Mouse (Mus musculus) heart, adult 8-10 months (tissue): ENCODE measurements around the gene Lpcat4. TPM values are rescaled to one million over a fixed set of nuclear protein-coding genes. Genes with fewer than 3 reads are reported as not detected.

ENCODE experiments used
- DNase-seq: peaks from one replicate; pipeline ENCODE4 v3.0.0; 2022; ENCODE audit warnings: low spot score
- total RNA-seq, 4 experiments: library from RNA; stranded (reverse); gene quantifications; 2 replicates each; pipeline ENCODE4 v1.2.4; 2022

The Lpcat4 gene
- 1 to 10 TPM; 2.6 to 3.6 (median 2.8) TPM for total RNA-seq

- DNase-seq: peak; percentile 85
Observed at GRCm38 (mm10) chr2:112239212-112239934, at the start of gene Lpcat4. Gene Lpcat4 (plus strand): TSS chr2:112239468.

- DNase-seq: peak; percentile 45
Observed at GRCm38 (mm10) chr2:112196859-112197258, 42.4 kb upstream of the Lpcat4 start.

GRCm38 (mm10) chr2:112203056-112203455 is 36.2 kb upstream of the Lpcat4 start:
- DNase-seq: no peak

DNA sequence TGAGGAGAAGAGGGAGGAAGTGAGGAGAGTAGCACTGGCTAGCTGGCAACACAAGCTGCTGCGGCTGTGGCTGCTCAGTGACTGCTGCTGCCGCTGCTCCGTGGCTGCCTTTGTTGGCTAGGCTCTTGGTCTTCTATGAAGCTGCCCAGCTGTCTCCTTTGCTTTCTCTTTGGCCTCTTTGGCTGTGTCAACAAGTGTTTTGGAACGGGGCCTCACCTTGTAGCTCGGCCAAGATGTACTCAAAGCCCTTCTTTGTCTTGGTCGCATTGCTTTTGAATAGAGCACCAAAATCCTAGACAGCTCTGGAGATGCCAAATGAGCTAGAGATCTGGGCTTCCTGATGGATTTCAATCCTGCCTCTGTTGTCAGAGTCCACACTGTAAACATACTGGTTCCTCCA is 29.1 kb upstream of the Lpcat4 start:
- peak; percentile 62 for DNase-seq

DNA sequence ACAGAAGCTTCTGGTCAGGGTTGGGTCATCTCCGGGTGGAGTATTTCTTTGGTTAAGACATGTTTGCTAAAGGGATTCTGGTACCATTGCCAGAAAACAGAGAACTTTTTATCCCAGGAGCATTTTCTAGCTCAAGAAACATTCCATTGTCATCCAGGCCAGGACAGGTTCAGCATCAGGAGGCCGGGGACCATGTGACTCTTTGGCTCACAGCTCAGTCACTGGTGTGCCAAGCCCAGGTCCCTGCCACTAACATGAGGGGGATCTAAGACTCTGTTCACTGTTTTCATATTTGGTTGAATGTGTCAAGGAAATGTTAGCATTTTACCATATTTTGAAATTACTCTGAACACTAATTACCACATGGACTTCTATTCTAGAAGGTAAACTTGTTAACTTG is 28.6 kb upstream of the Lpcat4 start:
- DNase-seq: no peak

GRCm38 (mm10) chr2:112215977-112216376 is 23.3 kb upstream of the Lpcat4 start:
- no peak for DNase-seq

DNA sequence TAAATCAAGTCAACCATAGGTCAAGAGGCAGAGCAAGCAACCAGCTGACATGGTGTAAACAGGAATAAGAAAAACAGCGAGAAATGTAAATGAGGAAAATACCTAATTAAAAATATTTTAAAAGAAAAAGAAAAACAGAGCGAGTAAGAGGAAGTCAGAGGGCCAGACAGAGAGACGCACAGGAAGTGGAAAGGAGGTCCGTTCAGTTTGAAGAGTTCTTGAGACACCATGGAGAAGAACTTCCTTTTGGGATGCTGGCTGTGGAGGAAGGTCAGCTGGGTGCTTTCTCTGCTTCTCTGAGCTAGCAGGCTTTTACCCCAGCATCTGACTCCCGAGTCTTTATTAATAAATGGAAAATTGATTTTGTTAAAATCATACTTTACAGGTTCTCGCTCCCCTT is 21.7 kb upstream of the Lpcat4 start:
- no peak for DNase-seq

GRCm38 (mm10) chr2:112220880-112221279 is 18.4 kb upstream of the Lpcat4 start:
- DNase-seq: no peak

DNA sequence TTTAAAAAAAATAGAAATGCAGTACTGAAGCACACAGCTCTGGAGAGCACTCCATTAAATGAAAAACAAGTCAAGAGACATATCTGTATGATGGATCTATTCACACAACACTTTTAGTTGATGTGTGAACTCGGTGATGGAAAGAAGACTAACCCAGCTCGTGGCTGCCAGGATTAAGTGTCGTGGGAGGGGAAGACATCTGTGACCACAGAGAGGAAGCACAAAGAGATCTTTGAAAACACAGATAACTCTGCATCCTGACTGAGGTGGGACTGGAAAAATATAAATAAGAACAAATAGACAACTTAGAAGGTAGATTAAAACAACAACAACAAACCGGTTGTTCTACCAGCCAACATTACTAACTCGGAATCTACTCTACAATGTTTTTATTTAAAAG is 16.7 kb upstream of the Lpcat4 start:
- DNase-seq: no peak

DNA sequence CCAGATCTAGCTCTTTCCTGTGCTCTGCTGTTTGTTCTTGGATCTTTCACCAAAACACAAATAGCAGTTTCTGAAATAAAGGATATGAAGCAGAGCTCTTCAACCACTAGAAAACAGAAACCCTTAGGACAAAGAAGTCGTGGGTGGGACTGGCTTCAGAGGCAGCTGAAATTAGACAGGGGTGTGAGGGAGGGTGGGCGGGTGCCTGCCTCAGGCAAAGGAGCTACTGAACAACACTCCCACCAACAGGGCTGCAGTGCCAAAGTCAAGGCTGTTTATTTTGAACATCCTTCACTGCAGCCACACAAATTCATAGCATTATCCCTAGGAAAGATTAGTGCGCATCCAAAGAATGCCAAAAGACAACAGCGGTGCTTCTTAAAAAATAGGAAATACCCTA is 14.9 kb upstream of the Lpcat4 start:
- no peak for DNase-seq

GRCm38 (mm10) chr2:112232623-112233022 is 6.6 kb upstream of the Lpcat4 start:
- DNase-seq: no peak

DNA sequence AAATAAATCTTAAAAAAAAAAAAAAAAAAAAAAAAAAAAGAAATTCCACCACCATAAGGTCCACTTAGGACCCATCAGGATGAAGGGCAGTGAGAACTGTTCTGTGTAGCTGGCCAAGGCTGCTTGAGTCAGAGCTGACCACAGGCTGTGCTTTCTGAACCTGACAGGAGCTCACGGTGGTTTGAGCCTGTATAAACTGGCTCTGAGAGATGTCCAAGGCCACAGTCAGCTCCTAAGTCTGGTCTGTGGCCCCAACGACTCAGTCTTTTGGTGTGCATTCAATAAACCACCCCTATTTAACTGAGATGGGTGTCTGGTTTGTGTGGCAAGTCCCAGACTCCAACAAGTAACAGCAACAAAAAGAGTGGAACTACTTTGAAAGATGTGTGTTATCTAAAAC is 2.6 kb upstream of the Lpcat4 start:
- DNase-seq: no peak

DNA sequence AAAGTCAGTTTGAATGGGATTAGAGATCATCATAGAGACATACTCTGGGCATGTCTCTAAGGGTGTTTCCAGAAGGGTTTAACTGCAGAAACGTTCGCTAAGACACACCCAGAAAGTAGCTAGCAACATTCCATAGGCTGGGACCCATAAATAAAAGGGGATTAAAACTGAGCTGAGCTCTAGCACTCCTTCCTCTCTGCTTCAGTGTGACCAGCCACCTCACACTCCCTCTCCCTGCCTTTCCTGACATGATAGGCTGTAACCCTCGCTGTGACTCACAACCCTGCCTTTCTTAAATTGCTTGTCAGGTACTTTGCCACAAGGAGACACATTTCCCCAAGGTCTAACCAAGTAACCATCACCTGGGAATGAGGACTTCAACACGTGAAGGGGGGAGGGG is 1.3 kb upstream of the Lpcat4 start:
- DNase-seq: no peak

DNA sequence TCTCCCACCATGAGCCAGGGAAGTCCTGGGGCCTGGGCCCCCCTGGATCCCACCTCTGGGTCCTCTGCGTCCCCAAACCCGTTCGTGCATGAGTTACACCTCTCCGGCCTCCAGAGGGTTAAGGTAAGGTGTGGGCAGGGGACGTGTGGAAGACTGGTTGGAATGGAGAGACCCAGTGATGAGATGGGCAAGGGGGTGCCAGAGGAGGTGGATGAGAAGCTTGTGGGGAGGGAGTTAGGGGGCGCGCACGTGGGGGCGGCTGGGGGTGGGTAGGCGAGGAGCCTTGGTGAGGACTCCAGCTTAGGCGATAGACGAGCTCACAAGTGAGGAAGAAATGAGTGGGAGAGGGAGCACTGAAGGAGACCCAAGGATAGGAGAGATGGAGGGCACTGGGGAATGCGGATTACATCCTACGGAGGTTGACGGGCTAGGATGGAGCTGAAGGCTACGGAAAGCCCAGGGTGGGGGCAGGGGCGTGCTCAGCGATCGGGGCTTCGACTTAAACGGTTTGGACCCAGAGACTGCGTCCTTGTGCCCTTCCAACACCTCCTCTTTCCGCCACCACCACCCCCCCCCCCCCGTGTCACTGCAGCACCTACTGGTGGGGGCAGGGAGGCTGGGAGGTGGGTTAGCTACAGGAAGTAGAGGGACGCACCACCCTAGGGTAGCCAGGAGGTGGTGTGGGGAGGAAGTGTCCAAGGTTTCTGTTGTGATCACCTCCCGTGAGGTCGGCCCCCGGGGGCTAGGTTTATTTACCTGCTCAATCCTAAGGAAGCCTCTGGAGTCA is 860 bp downstream of the Lpcat4 start:
- DNase-seq: no peak

DNA sequence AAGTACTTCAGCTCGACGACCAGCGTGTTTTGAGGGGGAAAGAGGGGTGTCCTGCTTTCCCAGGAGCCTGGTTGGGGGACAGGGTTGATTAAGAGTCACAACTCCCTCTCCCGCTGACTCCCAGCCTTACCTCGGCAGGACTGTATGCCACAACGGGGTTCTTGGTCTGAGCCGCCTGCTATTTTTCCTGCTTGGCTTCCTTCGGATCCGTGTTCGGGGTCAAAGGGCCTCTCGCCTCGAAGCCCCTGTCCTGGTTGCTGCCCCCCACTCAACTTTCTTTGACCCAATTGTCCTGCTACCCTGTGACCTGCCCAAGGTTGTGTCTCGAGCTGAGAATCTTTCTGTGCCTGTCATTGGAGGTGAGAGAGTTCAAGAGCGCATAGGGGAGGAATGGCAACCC is 2.5 kb downstream of the Lpcat4 start:
- DNase-seq: no peak

DNA sequence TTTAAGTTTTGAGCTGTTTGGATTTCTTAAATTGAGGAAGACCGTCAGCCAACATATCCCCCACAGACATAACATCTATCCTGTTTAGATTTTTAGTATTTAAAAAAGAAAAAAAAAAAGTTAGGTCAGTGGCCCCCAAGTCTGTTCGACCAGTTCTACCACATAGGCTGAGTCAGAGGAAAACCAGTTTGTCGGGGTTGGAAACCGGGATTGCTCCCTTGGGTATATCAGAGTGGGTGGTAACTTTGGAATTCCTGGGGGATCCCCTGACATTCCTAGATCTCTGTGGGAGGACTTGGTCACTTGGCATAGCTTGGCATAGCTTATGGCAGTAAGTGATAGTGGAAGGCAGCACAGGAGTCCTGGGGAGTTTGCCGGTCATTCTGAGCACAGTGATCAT is 6.0 kb downstream of the Lpcat4 start:
- DNase-seq: no peak

DNA sequence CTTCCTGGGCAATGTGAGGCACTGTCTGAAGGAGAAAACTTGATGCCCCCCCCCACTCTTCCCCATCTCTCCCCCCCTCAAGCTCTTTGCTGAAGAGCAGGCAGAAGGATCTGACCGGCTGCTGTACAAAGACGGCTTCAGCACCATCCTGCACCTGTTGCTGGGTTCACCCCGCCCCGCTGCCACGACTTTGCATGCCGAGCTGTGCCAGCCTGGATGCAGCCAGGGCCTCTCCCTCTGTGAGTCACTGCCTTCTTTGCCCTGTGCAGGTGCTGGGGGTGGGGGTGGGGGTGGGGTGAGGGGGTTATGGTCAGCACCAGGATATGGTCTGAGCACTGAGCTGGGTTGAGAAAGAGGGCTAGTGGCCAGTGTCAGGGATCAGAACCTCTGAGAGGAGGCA is 6.9 kb downstream of the Lpcat4 start:
- no peak for DNase-seq

DNA sequence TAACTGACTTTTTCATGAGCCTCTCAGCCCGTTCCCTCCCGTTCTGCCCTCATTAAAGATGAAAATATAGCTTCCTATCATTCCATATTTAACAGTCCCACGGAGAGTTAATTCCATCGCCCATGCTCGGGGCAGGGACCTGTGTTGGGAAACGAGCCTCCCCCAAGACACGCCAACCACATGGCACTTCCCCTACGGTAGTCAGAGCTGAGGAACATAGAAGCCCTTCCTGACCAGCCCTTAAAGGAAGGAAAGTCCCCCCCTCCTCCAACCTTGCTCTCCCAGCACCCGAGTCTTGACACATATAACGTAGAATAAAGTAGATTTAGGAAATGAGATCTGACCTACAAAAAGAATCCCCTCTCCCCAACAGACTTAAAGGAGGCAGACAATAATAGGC is 8.1 kb downstream of the Lpcat4 start:
- no peak for DNase-seq

- no peak for DNase-seq
Observed at GRCm38 (mm10) chr2:112249780-112250453, 10.6 kb downstream of the Lpcat4 start.

GRCm38 (mm10) chr2:112254675-112255515 is 15.6 kb downstream of the Lpcat4 start:
- DNase-seq: no peak

- no peak for DNase-seq
Observed at GRCm38 (mm10) chr2:112259241-112259962, 20.1 kb downstream of the Lpcat4 start, which contains the start of gene Nutm1. Gene Nutm1 (minus strand): TSS chr2:112259291.
